Mouse (Mus musculus) ES-Bruce4 (cell line): ENCODE data around the gene Cnn2. TPM values are rescaled to one million over a fixed set of nuclear protein-coding genes. Genes with fewer than 3 reads are reported as not detected.
A peak's percentile ranks its signal among the peaks of the same experiment; 100 is the strongest.

Experiments
- H3K27ac ChIP-seq: 2 replicates; pipeline ENCODE4 v1.5.1; 2012; ENCODE audit warnings: low read length, inconsistent platforms; ENCODE audit not compliant: insufficient read depth
- H3K27me3 ChIP-seq: 2 replicates; pipeline ENCODE4 v1.6.1; 2012; ENCODE audit warnings: mild to moderate bottlenecking, low read length, inconsistent platforms; ENCODE audit not compliant: control insufficient read depth, poor library complexity, insufficient read depth, severe bottlenecking
- H3K36me3 ChIP-seq: 2 replicates; pipeline ENCODE4 v1.6.1; 2012; ENCODE audit warnings: inconsistent platforms, mild to moderate bottlenecking, low read length, moderate library complexity; ENCODE audit not compliant: control insufficient read depth, poor library complexity, insufficient read depth, severe bottlenecking
- H3K4me1 ChIP-seq: one replicate; pipeline ENCODE4 v1.8.1; 2011; ENCODE audit warnings: low read length; ENCODE audit not compliant: control insufficient read depth, insufficient read depth
- H3K4me3 ChIP-seq: 2 replicates; pipeline ENCODE4 v1.5.1; 2011; ENCODE audit warnings: low read depth, mild to moderate bottlenecking, low read length
- H3K9ac ChIP-seq: 2 replicates; pipeline ENCODE4 v1.6.1; 2012; ENCODE audit warnings: low read depth, mild to moderate bottlenecking, inconsistent platforms; ENCODE audit not compliant: poor library complexity, severe bottlenecking
- H3K9me3 ChIP-seq: replicated peaks from 2 replicates; pipeline ENCODE4 v1.6.1; 2012; ENCODE audit warnings: mild to moderate bottlenecking, low read length, inconsistent platforms; ENCODE audit not compliant: control insufficient read depth, poor library complexity, insufficient read depth, severe bottlenecking
- CTCF ChIP-seq: IDR thresholded peaks from one replicate; pipeline ENCODE4 v1.8.1; 2011; ENCODE audit warnings: low read depth, low read length
- EP300 ChIP-seq: IDR thresholded peaks from 2 replicates; pipeline ENCODE4 v1.6.1; 2011; ENCODE audit warnings: low read depth, low read length; ENCODE audit not compliant: insufficient read depth
- POLR2A ChIP-seq: IDR thresholded peaks from one replicate; pipeline ENCODE4 v1.8.1; 2011; ENCODE audit warnings: low read length; ENCODE audit not compliant: insufficient read depth
- polyA plus RNA-seq: library from polyadenylated mRNA; stranded (reverse); fragments of >200 nt; gene quantifications from 2 replicates; pipeline ENCODE4 v1.2.4, GENCODE M21; 2011; ENCODE audit warnings: low read depth; ENCODE audit not compliant: missing spikeins, insufficient read depth, insufficient read length

Gene Cnn2
- polyA plus RNA-seq, 1 experiment: 156 TPM

GRCm38 (mm10) chr10:79985334-79986231, 2.8 kb upstream of the Cnn2 start:
- no peak for TF ChIP-seq CTCF
- TF ChIP-seq POLR2A: no peak
- TF ChIP-seq EP300: no peak
- no peaks in the 10 kb centered on the region for H3K27me3 ChIP-seq
- H3K27ac ChIP-seq: peak overlapping the region; percentile 84
- H3K9ac ChIP-seq: peak overlapping the region; percentile 83
- peak overlapping the region; percentile 97 for H3K4me3 ChIP-seq
- H3K36me3 ChIP-seq: no peaks in the 10 kb centered on the region
- H3K9me3 ChIP-seq: no peaks in the 10 kb centered on the region
- H3K4me1 ChIP-seq: peaks cover 5% of the 10 kb centered on the region

DNA sequence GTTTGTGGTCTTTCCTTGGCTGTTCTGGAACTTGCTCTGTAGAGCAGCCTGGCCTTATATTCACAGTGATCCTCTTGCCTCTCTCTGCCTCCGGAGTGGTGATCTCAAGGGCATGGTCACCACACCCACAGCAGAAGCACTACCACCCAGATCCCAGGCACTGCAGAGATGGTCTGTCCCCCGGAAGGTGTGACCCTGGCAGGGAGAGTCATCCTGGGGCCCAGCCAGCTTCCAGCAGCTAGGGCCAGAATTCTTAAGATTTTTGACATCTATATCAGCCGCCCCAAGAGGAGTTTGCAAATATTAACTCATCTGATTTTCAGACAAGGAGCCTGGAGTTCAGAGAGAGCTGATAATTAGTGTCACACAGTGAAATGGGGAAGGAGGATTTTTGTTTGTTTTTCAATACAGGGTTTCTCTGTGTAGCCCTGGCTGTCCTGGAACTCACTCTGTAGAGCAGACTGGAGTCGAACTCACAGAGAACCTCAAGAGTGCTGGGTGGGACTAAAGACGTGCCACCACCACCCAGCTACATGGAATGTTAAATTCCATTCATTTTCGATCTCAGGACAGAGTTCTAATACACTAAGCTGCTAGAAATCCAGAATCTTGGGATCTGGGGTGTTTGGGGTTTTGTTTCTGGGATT, 2.0 kb upstream of the Cnn2 start:
- Histone ChIP-seq H3K4me3 (peak overlapping the region; percentile 97; the same call in 1 of the 2 replicates), H3K27me3 (no peaks in the 10 kb centered on the region), H3K4me1 (peaks cover 7% of the 10 kb centered on the region), H3K36me3 (no peaks in the 10 kb centered on the region), H3K9me3 (no peaks in the 10 kb centered on the region), H3K27ac (peak overlapping the region; percentile 44; the same call in 1 of the 2 replicates), H3K9ac (peak overlapping the region; percentile 83)
- TF ChIP-seq POLR2A (no peak), CTCF (no peak), EP300 (no peak)

GRCm38 (mm10) chr10:79986963-79987362, 1.4 kb upstream of the Cnn2 start:
- H3K27ac ChIP-seq: no peak overlapping the region; the same call in 1 of the 2 replicates
- no peaks in the 10 kb centered on the region for H3K9me3 ChIP-seq
- TF ChIP-seq CTCF (peak; percentile 76), EP300 (0 out of 2 replicates have a peak, but pooled peaks have one; percentile 48), POLR2A (no peak)
- H3K4me3 ChIP-seq: 0 out of 2 replicates have a peak overlapping the region, but pooled peaks have one; percentile 1
- H3K36me3 ChIP-seq: no peaks in the 10 kb centered on the region
- no peaks in the 10 kb centered on the region for H3K27me3 ChIP-seq
- no peak overlapping the region for H3K9ac ChIP-seq
- peaks cover 7% of the 10 kb centered on the region for H3K4me1 ChIP-seq

DNA sequence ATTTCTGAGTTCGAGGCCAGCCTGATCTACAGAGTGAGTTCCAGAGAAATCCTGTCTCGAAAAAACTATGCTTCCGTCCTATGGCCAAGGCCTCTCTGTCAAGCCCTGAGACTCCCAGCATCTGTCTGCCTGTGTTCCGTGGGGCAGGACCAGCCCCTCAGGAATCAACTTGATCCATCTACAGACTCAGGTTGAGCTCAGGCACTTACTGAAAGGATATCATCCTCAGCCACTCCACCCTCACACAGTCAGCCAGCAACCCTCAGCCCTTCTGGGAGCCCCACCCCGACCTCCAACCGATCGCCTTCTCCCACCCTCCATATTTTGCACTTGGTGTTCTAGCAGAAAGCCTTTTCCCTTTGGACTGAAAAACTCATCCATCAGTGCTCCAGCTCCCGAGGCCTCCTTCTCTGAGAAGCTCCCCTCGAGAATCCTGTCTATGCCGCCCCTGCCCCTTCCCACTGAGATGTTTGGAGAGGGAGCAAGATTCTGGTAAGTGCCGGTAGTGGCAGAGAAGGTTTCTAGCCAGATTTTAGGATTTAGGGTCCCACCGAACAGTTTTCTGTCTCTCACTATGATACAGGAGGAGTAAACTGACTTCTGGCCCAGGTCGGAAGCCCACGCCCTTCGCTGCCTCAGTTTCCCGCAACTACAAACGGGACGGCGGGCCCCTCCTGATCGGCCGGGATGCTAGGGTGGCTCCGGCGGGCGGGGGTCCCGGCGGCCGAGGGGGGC, 446 bp upstream of the Cnn2 start:
- Histone ChIP-seq H3K27ac (peak overlapping the region; percentile 26), H3K4me1 (peaks cover 4% of the 10 kb centered on the region), H3K27me3 (no peaks in the 10 kb centered on the region), H3K4me3 (peak overlapping the region; percentile 84), H3K36me3 (no peaks in the 10 kb centered on the region), H3K9ac (peak overlapping the region; percentile 87), H3K9me3 (no peaks in the 10 kb centered on the region)
- TF ChIP-seq CTCF (no peak), POLR2A (no peak), EP300 (no peak)

- H3K27ac ChIP-seq: no peak overlapping the region
- peaks cover 4% of the 10 kb centered on the region for H3K4me1 ChIP-seq
- H3K9me3 ChIP-seq: no peaks in the 10 kb centered on the region
- no peaks in the 10 kb centered on the region for H3K36me3 ChIP-seq
- peak overlapping the region; percentile 87; the same call in 1 of the 2 replicates for H3K9ac ChIP-seq
- H3K4me3 ChIP-seq: peak overlapping the region; percentile 84
- no peaks in the 10 kb centered on the region for H3K27me3 ChIP-seq
- TF ChIP-seq CTCF: no peak
- no peak for TF ChIP-seq POLR2A
- no peak for TF ChIP-seq EP300
Observed at GRCm38 (mm10) chr10:79989272-79989786, 945 bp downstream of the Cnn2 start.
